Mouse (Mus musculus): Measurements from ENCODE around the gene Fmo3. TPM values are rescaled to one million over a fixed set of nuclear protein-coding genes. Genes with fewer than 3 reads are reported as not detected.

The Fmo3 gene
- polyA plus RNA-seq, 1 experiment from 2014 or later = not detected

- H3K9ac ChIP-seq (replicated peaks; ENCODE audit: low read length) = no peak overlapping the region
- no peak for ATAC-seq (replicated peaks; ENCODE audit: insufficient number of reproducible peaks, low FRiP score, low TSS enrichment, low read depth)
- H3K27me3 ChIP-seq (ENCODE audit: control insufficient read depth, insufficient read depth, low read length) = no peaks in the 10 kb centered on the region
- no peak overlapping the region for H3K4me2 ChIP-seq (ENCODE audit: low read depth, low read length)
- H3K4me3 ChIP-seq (ENCODE audit: low read depth, low read length) = no peak overlapping the region
- H3K4me1 ChIP-seq (ENCODE audit: control insufficient read depth, insufficient read depth, low read length) = no peaks in the 10 kb centered on the region
- H3K9me3 ChIP-seq (replicated peaks; ENCODE audit: control insufficient read depth, low read length) = no peaks in the 10 kb centered on the region
- H3K27ac ChIP-seq (replicated peaks; ENCODE audit: low read depth, low read length) = no peak overlapping the region
- DNase-seq (ENCODE audit: low spot score) = no peak
- 78% methylated on average over 2 of the region's 2 CpGs for WGBS
- H3K36me3 ChIP-seq (replicated peaks; ENCODE audit: control insufficient read depth, insufficient read depth, low read depth, low read length) = no peaks in the 10 kb centered on the region
These were observed 20.8 kb downstream of the Fmo3 start for GRCm38 (mm10) chr1:162963556-162963955.

GRCm38 (mm10) chr1:162957422-162957821 lies 26.9 kb downstream of the Fmo3 start:
- 77% methylated on average over 1 of the region's 1 CpGs for WGBS
- DNase-seq (ENCODE audit: low spot score) = no peak
- no peak for ATAC-seq (replicated peaks; ENCODE audit: insufficient number of reproducible peaks, low FRiP score, low TSS enrichment, low read depth)
- Histone ChIP-seq H3K9me3 (replicated peaks; ENCODE audit: control insufficient read depth, low read length) (no peaks in the 10 kb centered on the region), H3K4me2 (ENCODE audit: low read depth, low read length) (no peak overlapping the region), H3K4me1 (ENCODE audit: control insufficient read depth, insufficient read depth, low read length) (no peaks in the 10 kb centered on the region; the same call in 1 of the 2 replicates), H3K9ac (replicated peaks; ENCODE audit: low read length) (no peak overlapping the region), H3K27me3 (ENCODE audit: control insufficient read depth, insufficient read depth, low read length) (no peaks in the 10 kb centered on the region), H3K27ac (replicated peaks; ENCODE audit: low read depth, low read length) (no peak overlapping the region), H3K4me3 (ENCODE audit: low read depth, low read length) (no peak overlapping the region), H3K36me3 (replicated peaks; ENCODE audit: control insufficient read depth, insufficient read depth, low read depth, low read length) (no peaks in the 10 kb centered on the region)

- H3K27ac ChIP-seq (replicated peaks; ENCODE audit: low read depth, low read length) = no peak overlapping the region
- H3K9ac ChIP-seq (replicated peaks; ENCODE audit: low read length) = no peak overlapping the region
- no peak overlapping the region for H3K4me2 ChIP-seq (ENCODE audit: low read depth, low read length)
- no peaks in the 10 kb centered on the region; the same call in 1 of the 2 replicates for H3K4me1 ChIP-seq (ENCODE audit: control insufficient read depth, insufficient read depth, low read length)
- H3K27me3 ChIP-seq (ENCODE audit: control insufficient read depth, insufficient read depth, low read length) = no peaks in the 10 kb centered on the region
- H3K9me3 ChIP-seq (replicated peaks; ENCODE audit: control insufficient read depth, low read length) = no peaks in the 10 kb centered on the region
- 44% methylated on average over 2 of the region's 2 CpGs for WGBS
- DNase-seq (ENCODE audit: low spot score) (peak; percentile 26), ATAC-seq (replicated peaks; ENCODE audit: insufficient number of reproducible peaks, low FRiP score, low TSS enrichment, low read depth) (no peak)
- no peak overlapping the region for H3K4me3 ChIP-seq (ENCODE audit: low read depth, low read length)
- no peaks in the 10 kb centered on the region for H3K36me3 ChIP-seq (replicated peaks; ENCODE audit: control insufficient read depth, insufficient read depth, low read depth, low read length)
These were observed 31.2 kb downstream of the Fmo3 start for GRCm38 (mm10) chr1:162953079-162953478.

GRCm38 (mm10) chr1:162949763-162950162 lies 34.6 kb downstream of the Fmo3 start:
- no peaks in the 10 kb centered on the region; the same call in 1 of the 2 replicates for H3K4me1 ChIP-seq (ENCODE audit: control insufficient read depth, insufficient read depth, low read length)
- no peak overlapping the region for H3K27ac ChIP-seq (replicated peaks; ENCODE audit: low read depth, low read length)
- 90% methylated on average over 1 of the region's 1 CpGs for WGBS
- no peaks in the 10 kb centered on the region for H3K9me3 ChIP-seq (replicated peaks; ENCODE audit: control insufficient read depth, low read length)
- H3K4me2 ChIP-seq (ENCODE audit: low read depth, low read length) = no peak overlapping the region
- DNase-seq (ENCODE audit: low spot score) (no peak), ATAC-seq (replicated peaks; ENCODE audit: insufficient number of reproducible peaks, low FRiP score, low TSS enrichment, low read depth) (no peak)
- no peaks in the 10 kb centered on the region for H3K36me3 ChIP-seq (replicated peaks; ENCODE audit: control insufficient read depth, insufficient read depth, low read depth, low read length)
- H3K4me3 ChIP-seq (ENCODE audit: low read depth, low read length) = no peak overlapping the region
- H3K27me3 ChIP-seq (ENCODE audit: control insufficient read depth, insufficient read depth, low read length) = no peaks in the 10 kb centered on the region
- no peak overlapping the region for H3K9ac ChIP-seq (replicated peaks; ENCODE audit: low read length)

- ATAC-seq (replicated peaks; ENCODE audit: insufficient number of reproducible peaks, low FRiP score, low TSS enrichment, low read depth) (no peak), DNase-seq (ENCODE audit: low spot score) (no peak)
- Histone ChIP-seq H3K9ac (replicated peaks; ENCODE audit: low read length) (no peak overlapping the region), H3K4me1 (ENCODE audit: control insufficient read depth, insufficient read depth, low read length) (no peaks in the 10 kb centered on the region), H3K36me3 (replicated peaks; ENCODE audit: control insufficient read depth, insufficient read depth, low read depth, low read length) (no peaks in the 10 kb centered on the region), H3K27me3 (ENCODE audit: control insufficient read depth, insufficient read depth, low read length) (no peaks in the 10 kb centered on the region), H3K4me3 (ENCODE audit: low read depth, low read length) (no peak overlapping the region), H3K9me3 (replicated peaks; ENCODE audit: control insufficient read depth, low read length) (no peaks in the 10 kb centered on the region), H3K27ac (replicated peaks; ENCODE audit: low read depth, low read length) (no peak overlapping the region), H3K4me2 (ENCODE audit: low read depth, low read length) (no peak overlapping the region)
- WGBS = 78% methylated on average over 6 of the region's 6 CpGs
These were observed 36.4 kb downstream of the Fmo3 start for GRCm38 (mm10) chr1:162947934-162948333.

GRCm38 (mm10) chr1:162946837-162947558 lies 37.3 kb downstream of the Fmo3 start:
- no peak overlapping the region for H3K27ac ChIP-seq (replicated peaks; ENCODE audit: low read depth, low read length)
- H3K9ac ChIP-seq (replicated peaks; ENCODE audit: low read length) = no peak overlapping the region
- DNase-seq (ENCODE audit: low spot score) = peak; percentile 17
- H3K4me1 ChIP-seq (ENCODE audit: control insufficient read depth, insufficient read depth, low read length) = no peaks in the 10 kb centered on the region
- H3K9me3 ChIP-seq (replicated peaks; ENCODE audit: control insufficient read depth, low read length) = no peaks in the 10 kb centered on the region
- ATAC-seq (replicated peaks; ENCODE audit: insufficient number of reproducible peaks, low FRiP score, low TSS enrichment, low read depth) = 0 out of 2 replicates have a peak, but pooled peaks have one; percentile 14
- H3K27me3 ChIP-seq (ENCODE audit: control insufficient read depth, insufficient read depth, low read length) = no peaks in the 10 kb centered on the region
- H3K4me2 ChIP-seq (ENCODE audit: low read depth, low read length) = no peak overlapping the region
- WGBS = 62% methylated on average over 4 of the region's 4 CpGs
- H3K36me3 ChIP-seq (replicated peaks; ENCODE audit: control insufficient read depth, insufficient read depth, low read depth, low read length) = no peaks in the 10 kb centered on the region
- H3K4me3 ChIP-seq (ENCODE audit: low read depth, low read length) = no peak overlapping the region

- Histone ChIP-seq H3K27me3 (ENCODE audit: control insufficient read depth, insufficient read depth, low read length) (no peaks in the 10 kb centered on the region), H3K4me3 (ENCODE audit: low read depth, low read length) (no peak overlapping the region), H3K9me3 (replicated peaks; ENCODE audit: control insufficient read depth, low read length) (no peaks in the 10 kb centered on the region), H3K9ac (replicated peaks; ENCODE audit: low read length) (no peak overlapping the region), H3K4me2 (ENCODE audit: low read depth, low read length) (no peak overlapping the region), H3K36me3 (replicated peaks; ENCODE audit: control insufficient read depth, insufficient read depth, low read depth, low read length) (no peaks in the 10 kb centered on the region), H3K27ac (replicated peaks; ENCODE audit: low read depth, low read length) (no peak overlapping the region), H3K4me1 (ENCODE audit: control insufficient read depth, insufficient read depth, low read length) (no peaks in the 10 kb centered on the region)
- DNase-seq (ENCODE audit: low spot score) (peak; percentile 72), ATAC-seq (replicated peaks; ENCODE audit: insufficient number of reproducible peaks, low FRiP score, low TSS enrichment, low read depth) (no peak)
- WGBS = 27% methylated on average over 6 of the region's 6 CpGs
These were observed 40.6 kb downstream of the Fmo3 start for GRCm38 (mm10) chr1:162943700-162944099.

- 89% methylated on average over 4 of the region's 4 CpGs for WGBS
These were observed 45.5 kb downstream of the Fmo3 start for GRCm38 (mm10) chr1:162938696-162939351.

More at GRCm38 (mm10) chr1:162938696-162939351, 45.5 kb downstream of the Fmo3 start:
- Histone ChIP-seq H3K9me3 (replicated peaks; ENCODE audit: control insufficient read depth, low read length) (no peaks in the 10 kb centered on the region), H3K4me2 (ENCODE audit: low read depth, low read length) (no peak overlapping the region), H3K36me3 (replicated peaks; ENCODE audit: control insufficient read depth, insufficient read depth, low read depth, low read length) (no peaks in the 10 kb centered on the region), H3K9ac (replicated peaks; ENCODE audit: low read length) (no peak overlapping the region), H3K27me3 (ENCODE audit: control insufficient read depth, insufficient read depth, low read length) (no peaks in the 10 kb centered on the region), H3K4me1 (ENCODE audit: control insufficient read depth, insufficient read depth, low read length) (no peaks in the 10 kb centered on the region), H3K27ac (replicated peaks; ENCODE audit: low read depth, low read length) (no peak overlapping the region), H3K4me3 (ENCODE audit: low read depth, low read length) (no peak overlapping the region)
- no peak for ATAC-seq (replicated peaks; ENCODE audit: insufficient number of reproducible peaks, low FRiP score, low TSS enrichment, low read depth)
- DNase-seq (ENCODE audit: low spot score) = no peak
